Mouse (Mus musculus) lung, embryonic 15.5 days (tissue): ENCODE data around the gene Tyw3. TPM values are rescaled to one million over a fixed set of nuclear protein-coding genes. Genes with fewer than 3 reads are reported as not detected.

Experiments used
- ATAC-seq: fragments of 200-750 bp; cut with Nextera tagmentation; 2 replicates; pipeline ENCODE4 v1.8.0; 2017; ENCODE audit warnings: moderate number of reproducible peaks, borderline replicate concordance; ENCODE audit not compliant: low FRiP score, low TSS enrichment; ENCODE audit errors: extremely low read depth
- H3K27ac ChIP-seq: fragments of 300-500 bp; sonication (generic); 2 replicates; pipeline ENCODE4 v1.5.1; 2015; ENCODE audit warnings: moderate library complexity, mild to moderate bottlenecking, inconsistent platforms
- H3K27me3 ChIP-seq: fragments of 300-500 bp; sonication (generic); 2 replicates; pipeline ENCODE4 v1.6.1; 2015; ENCODE audit warnings: inconsistent platforms
- H3K36me3 ChIP-seq: fragments of 300-500 bp; sonication (generic); 2 replicates; pipeline ENCODE4 v1.6.1; 2015; ENCODE audit warnings: inconsistent platforms
- H3K4me1 ChIP-seq: fragments of 300-500 bp; sonication (generic); 2 replicates; pipeline ENCODE4 v1.6.1; 2015; ENCODE audit warnings: inconsistent platforms
- H3K4me2 ChIP-seq: fragments of 300-500 bp; sonication (generic); 2 replicates; pipeline ENCODE4 v1.6.1; 2015; ENCODE audit warnings: inconsistent platforms, mild to moderate bottlenecking, moderate library complexity
- H3K4me3 ChIP-seq: fragments of 300-500 bp; sonication (generic); 2 replicates; pipeline ENCODE4 v1.5.1; 2015; ENCODE audit warnings: mild to moderate bottlenecking, inconsistent platforms
- H3K9ac ChIP-seq: fragments of 300-500 bp; sonication (generic); 2 replicates; pipeline ENCODE4 v1.6.1; 2015; ENCODE audit warnings: inconsistent platforms
- H3K9me3 ChIP-seq: fragments of 300-500 bp; sonication (generic); 2 replicates; pipeline ENCODE4 v1.6.1; 2016; ENCODE audit warnings: inconsistent platforms
- WGBS: fragments of 180-500 bp; shearing (Covaris S2); methylation state at CpG from one replicate; pipeline ENCODE4 v1.1.7; 2015; 5-methylcytosine and 5-hydroxymethylcytosine counted together
- polyA plus RNA-seq: library from polyadenylated mRNA; unstranded; fragments of >200 nt; fragmentation: Nextera tagmentation; extraction: Ambion mirVana; gene quantifications from 2 replicates; pipeline ENCODE4 v1.2.1, GENCODE M21; 2015

The Tyw3 gene
- polyA plus RNA-seq, 1 experiment from 2014 or later: 16.0 TPM

DNA sequence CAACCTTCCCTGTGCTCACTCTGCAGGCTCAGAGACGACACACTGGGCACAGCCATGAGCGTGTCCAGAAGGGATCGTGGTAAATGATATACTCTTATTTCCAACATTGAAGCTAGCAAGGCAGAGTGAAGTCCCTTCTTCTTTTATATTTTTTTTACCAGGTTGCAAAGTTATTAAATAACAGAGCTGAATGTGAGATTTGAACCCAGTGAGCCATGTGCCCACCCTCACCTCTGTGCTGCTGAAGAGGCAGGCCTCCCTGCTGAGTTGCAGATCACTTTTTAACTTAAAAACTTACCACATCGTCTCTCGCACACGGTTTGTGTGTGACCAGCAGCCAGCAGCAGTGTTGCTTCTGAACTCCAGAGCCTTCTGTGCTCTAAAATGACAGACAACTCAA, 2.7 kb downstream of the Tyw3 start:
- no peaks in the 10 kb centered on the region for H3K27me3 ChIP-seq
- no peak overlapping the region for H3K4me2 ChIP-seq
- H3K9ac ChIP-seq: no peak overlapping the region
- no peaks in the 10 kb centered on the region for H3K9me3 ChIP-seq
- no peak overlapping the region for H3K4me3 ChIP-seq
- 92% methylated on average over 6 of the region's 6 CpGs for WGBS
- H3K27ac ChIP-seq: no peak overlapping the region
- no peak for ATAC-seq
- peaks cover 35% of the 10 kb centered on the region for H3K36me3 ChIP-seq
- H3K4me1 ChIP-seq: peaks cover 8% of the 10 kb centered on the region

DNA sequence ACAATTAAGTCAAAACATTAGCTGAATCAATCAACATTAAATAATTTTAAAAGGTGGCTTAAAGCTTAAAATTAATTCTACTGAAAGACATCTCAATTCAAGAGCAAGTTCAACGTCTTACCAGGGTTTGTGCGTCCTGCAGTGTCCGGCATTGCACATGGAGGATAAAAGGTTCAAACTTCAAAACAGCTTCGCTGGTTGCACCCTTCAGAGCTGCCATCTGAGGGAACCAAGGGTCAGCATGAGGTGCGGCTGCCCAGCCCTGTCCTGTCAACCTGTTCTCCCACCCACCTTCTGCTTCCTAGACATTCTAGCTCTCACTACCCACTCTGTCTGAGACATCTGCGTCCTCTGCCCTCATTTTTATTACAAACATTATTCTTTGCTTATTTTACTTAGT, 3.3 kb downstream of the Tyw3 start:
- no peaks in the 10 kb centered on the region for H3K9me3 ChIP-seq
- no peak overlapping the region for H3K9ac ChIP-seq
- peaks cover 35% of the 10 kb centered on the region for H3K36me3 ChIP-seq
- no peak for ATAC-seq
- no peak overlapping the region for H3K4me2 ChIP-seq
- H3K27ac ChIP-seq: no peak overlapping the region
- H3K4me1 ChIP-seq: peaks cover 8% of the 10 kb centered on the region
- H3K4me3 ChIP-seq: no peak overlapping the region
- H3K27me3 ChIP-seq: no peaks in the 10 kb centered on the region
- 84% methylated on average over 6 of the region's 6 CpGs for WGBS

DNA sequence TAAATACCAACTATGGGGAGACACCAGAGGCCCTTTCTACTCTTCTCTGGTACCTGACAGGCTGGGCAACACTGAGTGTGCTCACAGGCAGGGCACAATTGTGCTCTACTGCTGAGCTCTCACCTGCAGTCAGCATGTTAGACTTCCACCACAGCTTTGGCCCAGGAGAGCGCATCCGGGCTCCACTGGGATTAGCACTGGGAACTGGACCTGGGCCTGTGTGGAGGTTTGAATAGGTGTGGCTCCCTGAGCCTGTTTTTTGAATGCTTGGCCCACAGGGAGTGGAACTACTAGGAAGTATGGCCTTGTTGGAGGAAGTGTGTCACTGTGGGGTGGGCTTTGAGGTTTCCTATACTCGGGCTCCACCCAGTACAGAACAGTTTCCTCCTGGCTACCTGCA, 5.3 kb downstream of the Tyw3 start:
- Histone ChIP-seq H3K36me3 (peaks cover 40% of the 10 kb centered on the region), H3K9ac (no peak overlapping the region), H3K4me1 (peaks cover 4% of the 10 kb centered on the region), H3K4me2 (no peak overlapping the region), H3K27me3 (no peaks in the 10 kb centered on the region), H3K4me3 (no peak overlapping the region), H3K27ac (no peak overlapping the region), H3K9me3 (no peaks in the 10 kb centered on the region)
- WGBS: 90% methylated on average over 3 of the region's 3 CpGs
- no peak for ATAC-seq

DNA sequence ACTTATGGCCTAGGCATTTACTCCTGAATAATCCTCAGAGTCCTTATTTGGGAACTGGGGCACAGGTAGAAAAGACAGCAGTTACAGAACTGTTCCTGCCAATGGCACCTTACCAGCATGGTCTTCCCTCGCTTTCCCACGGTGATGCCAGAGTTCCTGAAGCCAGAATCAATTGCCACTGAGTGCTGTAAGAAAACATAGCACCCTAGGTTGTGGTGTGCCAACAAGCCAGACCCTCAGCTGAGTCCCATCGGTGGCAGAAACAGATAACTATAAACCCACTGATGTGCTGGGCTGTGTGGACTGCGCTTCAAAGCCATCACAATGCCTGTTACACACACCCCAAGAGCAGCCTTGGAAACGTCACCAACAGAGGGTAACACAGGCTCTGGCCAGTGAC, 5.9 kb downstream of the Tyw3 start:
- Histone ChIP-seq H3K4me3 (no peak overlapping the region), H3K36me3 (peaks cover 41% of the 10 kb centered on the region), H3K9me3 (no peaks in the 10 kb centered on the region), H3K27me3 (no peaks in the 10 kb centered on the region), H3K27ac (no peak overlapping the region), H3K9ac (no peak overlapping the region), H3K4me2 (no peak overlapping the region), H3K4me1 (no peaks in the 10 kb centered on the region)
- no peak for ATAC-seq
- WGBS: 90% methylated on average over 5 of the region's 5 CpGs

DNA sequence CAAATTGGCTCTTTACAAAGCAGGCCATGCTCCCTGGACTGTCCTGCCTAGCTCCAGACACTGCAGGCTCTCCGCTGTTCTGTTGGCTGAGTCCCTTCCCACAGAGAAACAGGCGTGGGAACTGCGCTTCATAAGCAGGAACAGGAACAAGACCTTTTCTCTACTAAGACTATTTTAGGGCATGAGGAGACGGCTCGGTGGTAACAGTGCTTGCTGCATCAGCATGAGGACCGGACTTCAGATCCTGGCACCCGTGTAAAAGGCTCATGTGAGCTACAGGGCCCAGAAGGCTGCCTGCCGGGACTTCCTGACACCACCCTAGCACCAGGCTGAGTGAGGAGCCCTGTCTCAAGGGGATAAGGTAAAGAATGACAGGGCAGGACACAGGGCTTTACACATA, 12.6 kb downstream of the Tyw3 start:
- Histone ChIP-seq H3K27me3 (no peaks in the 10 kb centered on the region), H3K4me2 (no peak overlapping the region), H3K9ac (no peak overlapping the region), H3K27ac (no peak overlapping the region), H3K4me3 (no peak overlapping the region), H3K36me3 (peaks cover 25% of the 10 kb centered on the region), H3K9me3 (no peaks in the 10 kb centered on the region), H3K4me1 (no peaks in the 10 kb centered on the region)
- no peak; the same call in 1 of the 2 replicates for ATAC-seq
- WGBS: 90% methylated on average over 8 of the region's 8 CpGs

DNA sequence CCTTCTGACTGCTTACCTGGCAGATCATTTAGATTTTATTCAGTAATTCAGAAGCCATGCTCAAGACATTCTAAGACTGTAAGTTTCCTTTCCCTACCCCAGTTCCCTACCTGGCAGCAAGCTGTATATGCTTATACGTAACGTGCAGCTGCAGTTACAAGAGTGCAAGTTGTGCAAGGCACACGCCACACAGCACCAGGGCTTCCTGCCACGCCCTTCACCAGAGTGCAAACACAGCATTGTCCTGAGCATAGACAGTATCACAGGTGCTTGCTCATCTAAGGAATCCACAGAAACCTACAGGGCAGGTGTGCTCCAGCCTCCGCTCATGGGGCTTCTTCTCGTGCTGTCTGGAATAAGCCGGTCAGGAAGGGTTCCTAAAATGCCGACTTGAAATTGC, 19.0 kb downstream of the Tyw3 start:
- WGBS: 89% methylated on average over 8 of the region's 8 CpGs
- no peak for ATAC-seq
- H3K27me3 ChIP-seq: no peaks in the 10 kb centered on the region
- no peak overlapping the region for H3K4me3 ChIP-seq
- H3K9me3 ChIP-seq: no peaks in the 10 kb centered on the region
- H3K4me1 ChIP-seq: no peaks in the 10 kb centered on the region
- no peak overlapping the region for H3K9ac ChIP-seq
- no peak overlapping the region for H3K27ac ChIP-seq
- no peak overlapping the region for H3K4me2 ChIP-seq
- H3K36me3 ChIP-seq: peaks cover 12% of the 10 kb centered on the region; the same call in 1 of the 2 replicates

DNA sequence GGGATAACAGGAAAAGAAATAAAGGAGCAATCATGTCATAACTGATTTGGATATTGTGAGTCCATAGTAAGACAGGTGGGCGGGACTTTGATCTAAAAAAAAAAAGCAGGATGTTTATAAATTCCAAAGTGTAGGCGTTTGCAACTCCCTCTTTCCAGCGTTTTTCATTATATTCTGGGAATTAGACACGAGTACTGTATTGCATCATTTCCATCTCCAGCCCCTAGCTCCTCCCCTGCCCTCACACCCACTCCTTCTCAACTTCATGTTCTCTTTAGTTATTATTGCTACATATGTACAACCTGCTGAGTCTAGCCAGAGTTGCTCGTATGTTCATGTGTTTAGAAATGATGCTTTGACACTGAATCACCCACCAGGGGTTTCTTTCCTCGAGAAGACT, 23.2 kb downstream of the Tyw3 start:
- no peak overlapping the region for H3K4me3 ChIP-seq
- no peak overlapping the region for H3K4me2 ChIP-seq
- WGBS: 31% methylated on average over 6 of the region's 6 CpGs
- peaks cover 21% of the 10 kb centered on the region for H3K27me3 ChIP-seq
- H3K4me1 ChIP-seq: no peaks in the 10 kb centered on the region
- no peak overlapping the region for H3K9ac ChIP-seq
- ATAC-seq: no peak
- no peak overlapping the region for H3K27ac ChIP-seq
- no peaks in the 10 kb centered on the region for H3K36me3 ChIP-seq
- no peaks in the 10 kb centered on the region for H3K9me3 ChIP-seq

DNA sequence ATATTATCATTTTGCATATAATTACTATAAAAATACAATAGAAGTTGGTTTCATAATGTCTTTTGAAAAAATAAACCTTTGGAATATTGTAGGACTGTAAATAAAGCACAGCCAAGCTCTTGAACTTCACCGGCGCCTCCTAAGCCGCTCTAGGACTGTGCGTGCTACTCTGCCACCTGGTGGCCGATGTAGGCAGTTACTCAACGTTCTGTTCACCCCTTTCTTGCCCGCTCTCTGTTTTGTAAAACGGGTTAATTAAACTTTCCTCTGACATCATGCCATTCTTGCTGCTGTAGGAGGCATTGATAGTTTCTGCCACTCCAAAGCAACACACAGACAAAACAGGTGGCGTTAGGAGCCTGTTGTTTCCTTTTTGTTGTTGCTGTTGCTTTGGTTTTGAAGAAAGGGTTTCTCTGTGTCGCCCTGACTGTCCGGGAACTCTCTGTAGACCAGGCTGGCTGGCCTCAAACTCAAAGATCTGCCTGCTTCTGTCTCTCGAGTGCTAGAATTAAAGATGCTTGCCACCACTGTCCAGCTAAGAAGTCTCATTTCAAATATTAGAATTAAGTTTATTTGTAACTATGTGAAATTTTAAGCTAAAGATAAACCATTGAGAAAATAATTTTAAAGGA, 24.4 kb downstream of the Tyw3 start:
- 12% methylated on average over 12 of the region's 12 CpGs for WGBS
- H3K4me2 ChIP-seq: no peak overlapping the region
- H3K4me3 ChIP-seq: no peak overlapping the region
- no peak overlapping the region for H3K9ac ChIP-seq
- no peaks in the 10 kb centered on the region for H3K9me3 ChIP-seq
- H3K4me1 ChIP-seq: no peaks in the 10 kb centered on the region
- H3K27ac ChIP-seq: no peak overlapping the region
- peaks cover 25% of the 10 kb centered on the region for H3K27me3 ChIP-seq
- H3K36me3 ChIP-seq: no peaks in the 10 kb centered on the region
- ATAC-seq: peak; percentile 62; the same call in 1 of the 2 replicates

DNA sequence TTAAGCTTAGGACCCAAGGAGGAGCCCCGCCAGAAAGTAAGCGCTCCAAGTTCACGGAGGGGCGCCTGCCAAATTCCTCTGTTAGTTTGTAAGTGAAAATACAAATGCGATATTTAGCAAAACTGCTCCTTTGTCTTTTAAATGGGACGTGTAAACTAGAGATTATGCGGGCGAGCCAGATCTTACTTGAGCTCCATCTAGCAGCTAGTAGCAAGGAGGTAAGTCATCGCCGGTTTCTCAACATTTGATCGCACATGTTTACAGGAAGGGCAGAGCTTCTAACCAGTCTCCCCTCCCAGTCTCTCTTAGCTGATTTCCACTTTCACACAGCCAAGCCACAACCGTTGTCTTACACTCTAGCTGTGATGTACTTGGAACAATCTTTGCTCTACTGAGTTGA, 26.1 kb downstream of the Tyw3 start:
- no peak for ATAC-seq
- peaks cover 25% of the 10 kb centered on the region for H3K27me3 ChIP-seq
- no peaks in the 10 kb centered on the region for H3K9me3 ChIP-seq
- H3K4me1 ChIP-seq: no peaks in the 10 kb centered on the region
- no peaks in the 10 kb centered on the region for H3K36me3 ChIP-seq
- no peak overlapping the region for H3K9ac ChIP-seq
- peak overlapping the region; percentile 47 for H3K4me2 ChIP-seq
- 5% methylated on average over 12 of the region's 12 CpGs for WGBS
- H3K27ac ChIP-seq: no peak overlapping the region
- H3K4me3 ChIP-seq: peak overlapping the region; percentile 17; the same call in 1 of the 2 replicates

DNA sequence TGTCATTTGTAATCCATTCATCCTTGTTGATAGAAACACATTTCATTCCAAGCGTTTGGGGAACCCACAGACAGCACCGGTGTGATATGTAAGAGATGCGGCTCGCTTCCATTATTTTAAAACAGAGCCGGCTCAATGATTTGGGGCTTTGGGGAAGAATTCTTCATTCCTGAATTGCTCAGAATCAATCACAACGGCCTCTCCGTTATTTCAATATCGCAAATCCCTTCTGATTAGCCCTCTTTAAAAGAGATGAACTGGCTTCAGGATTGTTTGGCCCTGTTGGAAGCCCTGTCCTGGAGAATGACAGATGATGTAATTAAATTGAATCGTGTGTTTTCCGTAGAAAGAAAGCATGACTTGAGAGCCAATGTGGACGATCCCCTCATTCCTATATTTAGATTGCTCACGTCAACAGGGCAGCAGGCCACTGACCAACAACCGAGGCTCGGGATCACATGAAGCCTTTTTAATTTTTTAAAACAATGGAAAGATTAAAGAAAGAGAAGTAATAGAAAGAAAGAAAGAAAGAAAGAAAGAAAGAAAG, 26.8 kb downstream of the Tyw3 start:
- Histone ChIP-seq H3K9ac (no peak overlapping the region), H3K4me1 (no peaks in the 10 kb centered on the region), H3K9me3 (no peaks in the 10 kb centered on the region), H3K27ac (no peak overlapping the region), H3K4me2 (peak overlapping the region; percentile 47), H3K36me3 (no peaks in the 10 kb centered on the region), H3K27me3 (peaks cover 25% of the 10 kb centered on the region), H3K4me3 (no peak overlapping the region)
- no peak for ATAC-seq
- 48% methylated on average over 14 of the region's 14 CpGs for WGBS

DNA sequence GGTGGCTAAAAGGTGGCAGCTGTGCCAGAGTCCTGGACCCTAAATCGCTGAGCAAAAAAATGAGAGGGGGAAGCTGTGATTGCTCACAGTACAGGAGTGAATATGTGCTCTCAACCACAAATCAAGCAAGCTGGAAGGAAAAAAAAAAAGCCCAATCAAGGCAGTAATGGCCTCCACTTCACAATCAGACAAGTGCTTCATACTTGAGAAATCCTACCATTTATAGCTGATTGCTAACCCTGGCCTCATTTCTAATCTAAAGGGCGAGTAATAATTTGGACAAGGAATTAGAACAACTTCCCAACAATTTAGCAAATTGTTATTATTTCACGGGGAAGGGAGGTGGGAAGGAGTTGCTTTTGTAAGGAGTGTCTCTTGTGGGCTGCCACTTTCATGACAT, 31.5 kb downstream of the Tyw3 start:
- Histone ChIP-seq H3K27me3 (peaks cover 11% of the 10 kb centered on the region), H3K9ac (no peak overlapping the region), H3K4me2 (no peak overlapping the region), H3K4me3 (no peak overlapping the region), H3K4me1 (no peaks in the 10 kb centered on the region), H3K27ac (no peak overlapping the region), H3K9me3 (no peaks in the 10 kb centered on the region), H3K36me3 (no peaks in the 10 kb centered on the region)
- WGBS: 63% methylated on average over 3 of the region's 3 CpGs
- no peak for ATAC-seq

DNA sequence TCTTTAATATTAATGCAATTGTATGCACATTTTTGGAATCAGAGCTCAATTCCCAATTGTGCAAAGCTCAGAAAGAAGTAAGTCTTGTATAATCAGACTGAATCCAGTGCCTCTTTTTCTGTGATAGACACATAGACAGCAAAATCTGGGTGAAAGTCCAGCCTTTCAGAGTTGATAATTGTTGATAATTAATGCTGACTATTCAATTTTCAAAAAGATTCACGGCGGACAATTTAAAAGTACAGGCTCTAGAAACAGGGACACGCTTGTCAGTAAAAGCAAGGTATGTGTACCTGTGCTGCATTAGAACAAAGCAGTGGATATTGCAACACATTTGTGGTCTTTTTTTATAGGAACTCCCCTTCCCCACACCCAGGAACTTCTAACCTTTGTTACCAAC, 34.7 kb downstream of the Tyw3 start:
- WGBS: 97% methylated on average over 3 of the region's 3 CpGs
- ATAC-seq: no peak
- no peaks in the 10 kb centered on the region for H3K9me3 ChIP-seq
- H3K27ac ChIP-seq: no peak overlapping the region
- no peaks in the 10 kb centered on the region for H3K4me1 ChIP-seq
- no peak overlapping the region for H3K9ac ChIP-seq
- no peak overlapping the region for H3K4me3 ChIP-seq
- no peaks in the 10 kb centered on the region for H3K27me3 ChIP-seq
- no peak overlapping the region for H3K4me2 ChIP-seq
- no peaks in the 10 kb centered on the region for H3K36me3 ChIP-seq

DNA sequence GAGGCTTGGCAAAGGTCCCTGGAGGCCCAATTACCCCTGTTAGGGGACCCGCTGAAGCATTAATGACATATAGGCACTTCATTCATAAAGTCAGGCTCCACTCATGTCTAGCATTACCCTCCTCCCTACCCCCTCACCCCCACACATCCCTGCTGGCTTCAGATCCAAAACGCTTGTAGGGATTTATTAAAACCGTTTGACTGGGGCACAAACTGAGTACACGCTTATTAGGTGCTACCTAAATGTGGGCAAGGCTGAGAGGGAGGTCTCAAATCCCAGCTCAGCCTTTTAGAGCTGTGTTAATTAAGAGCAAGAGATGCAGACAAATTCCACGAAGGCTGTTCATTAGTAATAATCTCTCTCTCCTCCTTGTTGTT, 45.9 kb downstream of the Tyw3 start:
- H3K27ac ChIP-seq: no peak overlapping the region
- H3K4me2 ChIP-seq: no peak overlapping the region
- H3K4me3 ChIP-seq: no peak overlapping the region
- peak; percentile 27; the same call in 1 of the 2 replicates for ATAC-seq
- H3K9ac ChIP-seq: no peak overlapping the region
- peaks cover 3% of the 10 kb centered on the region; the same call in 1 of the 2 replicates for H3K4me1 ChIP-seq
- no peaks in the 10 kb centered on the region for H3K36me3 ChIP-seq
- peaks cover 14% of the 10 kb centered on the region for H3K27me3 ChIP-seq
- 35% methylated on average over 5 of the region's 5 CpGs for WGBS
- H3K9me3 ChIP-seq: no peaks in the 10 kb centered on the region
